ENCODE assay signal across 8 mouse cellular contexts in the genomic region with DNA sequence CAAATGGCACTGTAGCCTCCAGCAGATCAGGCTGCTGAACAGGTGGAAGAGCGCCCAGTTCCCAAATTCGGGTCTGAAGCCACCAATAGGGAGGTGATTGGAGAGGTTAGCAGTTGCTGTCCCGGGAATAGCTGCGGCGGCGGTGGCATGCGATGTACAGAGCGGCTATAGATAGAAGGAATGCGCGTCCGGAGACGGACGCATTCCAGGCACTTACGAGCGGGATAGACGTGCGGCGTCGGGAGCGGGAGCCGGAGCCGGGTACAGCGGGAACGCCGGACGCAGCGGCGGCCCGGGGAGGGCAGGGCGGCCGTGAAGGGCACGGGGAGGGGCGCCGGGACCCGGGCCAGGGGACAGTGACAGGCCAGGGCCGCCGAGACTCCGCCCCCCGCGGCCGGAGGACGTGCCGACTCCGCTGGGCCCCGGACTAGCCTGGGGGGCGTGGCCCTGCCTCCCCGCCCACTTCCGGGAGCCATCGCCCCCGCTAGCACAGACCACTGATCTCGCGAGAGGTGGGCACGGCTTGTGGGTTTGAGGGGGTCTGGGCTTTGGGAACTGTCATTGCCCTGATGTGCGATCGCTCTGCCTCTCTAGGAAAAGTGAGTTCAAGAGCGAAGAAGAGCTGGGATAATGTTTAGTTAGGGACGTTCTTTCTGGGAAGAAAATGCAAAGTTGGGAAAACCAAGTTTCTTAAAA. TPM values are rescaled to one million over a fixed set of nuclear protein-coding genes. Genes with fewer than 3 reads are reported as not detected.
DNase-seq lines count a peak whose midpoint lies in the region; ATAC-seq lines count a peak whose summit lies in the region.

A gene (minus strand): TSS at position 356 of the 696 bp plus-strand sequence.

- peak within 1 kb of the TSS; percentile 94 for H3K4me3 ChIP-seq in megakaryocyte, embryonic 14.5 days (replicated peaks)

- DNase-seq in ZHBTc4 (ENCODE audit: low read depth, low spot score) = peak; percentile 98
- peak; percentile 98 to 99 for DNase-seq in gastrocnemius, adult 8-10 months (ENCODE audit: low spot score in 2 of 2)
- peak; percentile 84 for DNase-seq in hindlimb bud, embryonic 11.5 days (ENCODE audit: extremely low spot score, low read depth, low spot score)
- peak; percentile 70 to 91 for DNase-seq in left cerebral cortex, adult 8-10 months (ENCODE audit: low spot score in 2 of 2)
- DNase-seq in right cerebral cortex, postnatal 10 days (ENCODE audit: low spot score in 2 of 2) = peak; percentile 95 to 96
- peak; percentile 97 for DNase-seq in urinary bladder, postnatal 25 days (ENCODE audit: low spot score)

- H3K4me1 ChIP-seq in megakaryocyte, embryonic 14.5 days = peaks cover 63% of the 10 kb centered on the region

- no peaks in the 10 kb centered on the region for H3K9me3 ChIP-seq in megakaryocyte, embryonic 14.5 days

- ATAC-seq in common myeloid progenitor, adult 5-6 weeks (replicated peaks; ENCODE audit: low read depth, poor library complexity, severe bottlenecking) = peak; percentile 92

- H3K36me3 ChIP-seq in megakaryocyte, embryonic 14.5 days (replicated peaks; ENCODE audit: low read length) = peaks cover 42% of the 10 kb centered on the region

- no peaks in the 10 kb centered on the region for H3K27me3 ChIP-seq in megakaryocyte, embryonic 14.5 days (replicated peaks)

RNA-seq across cellular contexts. Expression of the gene that starts here (rescaled TPM):
- 7.5 and 10.9 TPM in 2 replicates for total RNA-seq in common myeloid progenitor, adult 5-6 weeks (2017)
- total RNA-seq in gastrocnemius, adult 8-10 months (2022) = 100 to 1,000 TPM; 785 to 946 (median 837) TPM
- 10 to 100 TPM; 25.7 to 28.7 (median 28.7) TPM for total RNA-seq in left cerebral cortex, adult 8-10 months (2022)
- polyA plus RNA-seq in megakaryocyte, embryonic 14.5 days (2012; ENCODE audit: insufficient read depth, low replicate concordance) = 0.34 and 1.0 TPM in 2 replicates

Comparison
In these comparisons a context has a peak if more than half of its experiments do, and no peak if none do; other contexts are left out.
1. Peak in every context shown above with its lines: DNase-seq, ATAC-seq and H3K4me3 ChIP-seq.
2. RNA of the gene that starts here (total RNA-seq): 785 to 946 TPM in gastrocnemius, adult 8-10 months; 25.7 to 28.7 TPM in left cerebral cortex, adult 8-10 months and 7.5 to 10.9 TPM in common myeloid progenitor, adult 5-6 weeks; every median in the first group is over 10 times any median in the second.